Mouse (Mus musculus) lung, embryonic 14.5 days (tissue): Measurements from ENCODE around the gene Phf3. TPM values are rescaled to one million over a fixed set of nuclear protein-coding genes. Genes with fewer than 3 reads are reported as not detected.

ENCODE experiments used
- ATAC-seq: fragments of 200-750 bp; cut with Nextera tagmentation; 2 replicates; pipeline ENCODE4 v1.8.0; 2017; ENCODE audit warnings: mild to moderate bottlenecking, moderate TSS enrichment, moderate library complexity; ENCODE audit not compliant: insufficient read depth
- DNase-seq: peaks from one replicate; pipeline ENCODE4 v3.0.0-alpha.2; 2015
- H3K27ac ChIP-seq: fragments of 300-500 bp; sonication (generic); 2 replicates; pipeline ENCODE4 v1.5.1; 2014; ENCODE audit warnings: low read depth, mild to moderate bottlenecking, moderate library complexity
- H3K27me3 ChIP-seq: fragments of 300-500 bp; sonication (generic); 2 replicates; pipeline ENCODE4 v1.6.1; 2014; ENCODE audit warnings: low read length, control low read depth; ENCODE audit not compliant: insufficient read depth
- H3K36me3 ChIP-seq: fragments of 300-500 bp; sonication (generic); 2 replicates; pipeline ENCODE4 v1.6.1; 2014; ENCODE audit warnings: control low read depth; ENCODE audit not compliant: insufficient read depth
- H3K4me1 ChIP-seq: fragments of 300-500 bp; sonication (generic); 2 replicates; pipeline ENCODE4 v1.6.1; 2014; ENCODE audit warnings: antibody characterized with exemption, control low read depth; ENCODE audit not compliant: insufficient read depth
- H3K4me2 ChIP-seq: fragments of 300-500 bp; sonication (generic); 2 replicates; pipeline ENCODE4 v1.6.1; 2014; ENCODE audit warnings: mild to moderate bottlenecking
- H3K4me3 ChIP-seq: fragments of 300-500 bp; sonication (generic); 2 replicates; pipeline ENCODE4 v1.5.1; 2014; ENCODE audit warnings: low read depth, low read length
- H3K9ac ChIP-seq: fragments of 300-500 bp; sonication (generic); 2 replicates; pipeline ENCODE4 v1.6.1; 2014
- H3K9me3 ChIP-seq: fragments of 300-500 bp; sonication (generic); 2 replicates; pipeline ENCODE4 v1.6.1; 2016; ENCODE audit warnings: low read depth, low read length, control low read depth
- CTCF ChIP-seq: IDR thresholded peaks from 2 replicates; pipeline ENCODE4 v1.5.1; 2016; ENCODE audit warnings: antibody characterized with exemption, low read depth
- WGBS: fragments of 180-500 bp; shearing (Covaris S2); extraction: QIAGEN DNeasy Blood & Tissue Kit; methylation state at CpG from one replicate; pipeline ENCODE4 v1.1.7; 2014; 5-methylcytosine and 5-hydroxymethylcytosine counted together
- polyA plus RNA-seq: library from polyadenylated mRNA; unstranded; fragments of >200 nt; fragmentation: Nextera tagmentation; extraction: Ambion mirVana; gene quantifications from 2 replicates; pipeline ENCODE4 v1.2.1, GENCODE M21; 2014

The Phf3 gene
- polyA plus RNA-seq, 1 experiment from 2014 or later: 50.0 TPM

DNA sequence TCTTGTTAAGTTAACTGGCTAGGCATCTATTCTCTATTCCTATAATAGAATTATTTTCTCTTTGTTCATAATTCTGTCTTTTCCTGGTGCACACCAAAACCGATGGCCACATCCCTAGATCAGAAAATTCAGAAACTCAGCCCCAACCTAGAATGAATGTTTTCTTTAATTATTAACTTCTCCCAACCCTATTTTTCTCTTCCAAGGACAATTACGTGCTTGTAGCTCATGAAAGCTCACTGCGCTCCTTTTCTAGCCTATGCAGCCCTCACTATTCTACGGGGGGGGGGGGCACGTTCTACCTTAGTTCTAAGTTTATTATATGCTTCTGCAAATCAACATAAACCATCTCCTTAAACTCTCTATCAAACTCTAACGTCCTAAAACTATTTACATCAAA is 90.0 kb downstream of the Phf3 start:
- WGBS: 75% methylated on average over 6 of the region's 6 CpGs
- Histone ChIP-seq H3K4me2 (no peak overlapping the region), H3K27ac (no peak overlapping the region), H3K36me3 (no peaks in the 10 kb centered on the region), H3K27me3 (no peaks in the 10 kb centered on the region), H3K4me3 (no peak overlapping the region), H3K4me1 (no peaks in the 10 kb centered on the region), H3K9ac (no peak overlapping the region), H3K9me3 (no peaks in the 10 kb centered on the region)
- DNase-seq (no peak), ATAC-seq (no peak)
- no peak for TF ChIP-seq CTCF

DNA sequence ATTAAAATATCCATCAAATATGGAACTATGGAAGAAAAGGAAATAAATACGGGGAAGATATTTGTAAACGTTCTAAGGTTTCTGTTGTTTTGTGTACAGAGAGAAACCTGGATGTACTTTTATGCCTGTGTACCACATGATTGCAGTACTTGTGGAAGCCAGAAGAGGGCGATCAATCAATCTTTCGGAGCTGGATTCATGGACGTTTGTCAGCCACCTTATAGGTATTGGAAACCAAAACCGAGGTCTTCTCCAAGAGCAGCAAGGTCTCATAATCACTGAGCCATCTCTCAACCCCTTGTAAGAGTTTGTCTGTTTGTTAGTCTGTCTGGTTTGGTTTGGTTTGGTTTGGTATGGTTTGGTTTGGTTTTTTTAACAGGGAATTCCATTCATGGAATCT is 93.4 kb downstream of the Phf3 start:
- no peak overlapping the region for H3K4me2 ChIP-seq
- H3K36me3 ChIP-seq: no peaks in the 10 kb centered on the region
- H3K27ac ChIP-seq: no peak overlapping the region
- H3K9me3 ChIP-seq: no peaks in the 10 kb centered on the region
- TF ChIP-seq CTCF: peak; percentile 58
- no peak overlapping the region for H3K9ac ChIP-seq
- H3K4me1 ChIP-seq: no peaks in the 10 kb centered on the region
- no peak for ATAC-seq
- no peak overlapping the region for H3K4me3 ChIP-seq
- 39% methylated on average over 6 of the region's 6 CpGs for WGBS
- no peaks in the 10 kb centered on the region for H3K27me3 ChIP-seq
- peak; percentile 61 for DNase-seq

DNA sequence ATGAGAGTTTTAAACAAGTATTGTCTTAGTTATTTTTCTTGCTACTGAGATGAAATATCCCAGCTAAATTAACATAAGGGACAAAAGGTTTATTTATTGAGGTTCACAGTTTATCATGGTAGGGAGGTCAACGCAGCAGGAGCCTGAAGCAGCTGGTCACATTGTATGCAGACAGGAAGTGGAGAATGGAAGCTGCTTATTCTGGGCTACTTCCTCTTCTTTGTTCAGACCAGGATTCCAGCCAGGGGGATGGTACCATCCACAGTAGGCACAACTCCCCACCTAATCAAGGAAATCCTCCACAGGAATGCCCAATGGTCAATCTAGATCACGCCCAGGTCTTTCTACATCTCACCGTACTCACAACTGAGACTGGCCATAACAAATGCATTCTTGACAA is 94.2 kb downstream of the Phf3 start:
- Histone ChIP-seq H3K27ac (no peak overlapping the region), H3K9me3 (no peaks in the 10 kb centered on the region), H3K4me2 (no peak overlapping the region), H3K9ac (no peak overlapping the region), H3K4me3 (no peak overlapping the region), H3K27me3 (no peaks in the 10 kb centered on the region), H3K36me3 (no peaks in the 10 kb centered on the region), H3K4me1 (no peaks in the 10 kb centered on the region)
- DNase-seq: no peak
- WGBS: 80% methylated on average over 3 of the region's 3 CpGs
- TF ChIP-seq CTCF: no peak
- no peak for ATAC-seq

DNA sequence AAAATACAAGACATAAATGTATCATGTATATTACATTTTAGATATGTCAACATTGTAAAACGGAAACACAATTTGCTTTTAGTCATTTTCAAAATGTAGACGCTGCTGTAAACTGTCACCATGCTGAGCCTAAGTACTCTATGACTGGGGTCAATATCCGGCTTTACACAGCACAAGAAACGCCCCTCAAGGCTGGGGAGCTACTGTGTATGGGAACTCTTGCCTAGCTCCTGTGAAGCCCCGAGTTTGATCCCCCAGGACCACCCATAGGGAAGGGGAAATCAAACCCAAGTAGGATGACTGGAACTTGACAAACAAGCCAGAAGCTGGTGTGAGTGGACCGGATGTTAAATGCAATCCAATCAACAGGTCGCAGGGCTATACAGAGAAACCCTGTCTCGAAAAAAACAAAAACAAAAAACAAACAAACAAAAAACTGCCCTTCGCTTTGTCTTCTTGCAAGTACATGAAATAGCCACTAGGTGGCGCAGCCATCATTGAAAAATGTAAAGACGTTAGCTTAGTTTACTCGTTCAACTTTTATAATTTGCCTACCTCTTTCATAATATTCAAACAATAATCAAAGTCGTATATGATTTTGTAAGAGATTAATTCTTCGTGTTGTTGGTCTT is 95.2 kb downstream of the Phf3 start:
- Histone ChIP-seq H3K9ac (0 out of 2 replicates have a peak overlapping the region, but pooled peaks have one; percentile 9), H3K9me3 (no peaks in the 10 kb centered on the region), H3K27ac (no peak overlapping the region), H3K4me2 (0 out of 2 replicates have a peak overlapping the region, but pooled peaks have one; percentile 33), H3K4me3 (no peak overlapping the region), H3K27me3 (no peaks in the 10 kb centered on the region), H3K4me1 (no peaks in the 10 kb centered on the region), H3K36me3 (no peaks in the 10 kb centered on the region)
- WGBS: 16% methylated on average over 14 of the region's 14 CpGs
- peak; percentile 80 for TF ChIP-seq CTCF
- peak; percentile 83 for DNase-seq
- ATAC-seq: peak; percentile 62; the same call in 1 of the 2 replicates

DNA sequence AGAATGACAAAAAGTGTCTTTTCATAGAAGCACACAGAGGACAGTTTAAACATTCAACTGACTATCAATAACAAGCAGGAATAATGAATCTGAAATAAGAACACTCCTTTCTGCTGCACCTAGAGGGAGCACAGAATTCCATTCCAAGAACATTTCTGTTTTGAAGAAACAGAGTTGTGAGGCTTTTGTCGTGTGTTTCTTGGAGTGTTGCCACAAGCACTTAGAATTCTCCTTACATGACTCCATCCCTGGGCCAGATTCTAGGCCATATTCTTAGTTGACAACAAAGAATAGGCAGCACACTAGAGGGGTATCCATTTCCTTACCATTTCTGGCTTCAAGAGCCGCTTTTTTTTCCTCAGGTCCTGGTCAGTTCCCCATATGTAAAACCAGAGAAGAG is 97.5 kb downstream of the Phf3 start:
- ATAC-seq (no peak), DNase-seq (peak; percentile 64)
- H3K9me3 ChIP-seq: no peaks in the 10 kb centered on the region
- no peaks in the 10 kb centered on the region for H3K27me3 ChIP-seq
- no peak overlapping the region for H3K4me3 ChIP-seq
- no peak overlapping the region for H3K27ac ChIP-seq
- H3K36me3 ChIP-seq: no peaks in the 10 kb centered on the region
- H3K4me2 ChIP-seq: no peak overlapping the region
- no peak for TF ChIP-seq CTCF
- H3K4me1 ChIP-seq: no peaks in the 10 kb centered on the region
- 55% methylated on average over 2 of the region's 2 CpGs for WGBS
- no peak overlapping the region for H3K9ac ChIP-seq

DNA sequence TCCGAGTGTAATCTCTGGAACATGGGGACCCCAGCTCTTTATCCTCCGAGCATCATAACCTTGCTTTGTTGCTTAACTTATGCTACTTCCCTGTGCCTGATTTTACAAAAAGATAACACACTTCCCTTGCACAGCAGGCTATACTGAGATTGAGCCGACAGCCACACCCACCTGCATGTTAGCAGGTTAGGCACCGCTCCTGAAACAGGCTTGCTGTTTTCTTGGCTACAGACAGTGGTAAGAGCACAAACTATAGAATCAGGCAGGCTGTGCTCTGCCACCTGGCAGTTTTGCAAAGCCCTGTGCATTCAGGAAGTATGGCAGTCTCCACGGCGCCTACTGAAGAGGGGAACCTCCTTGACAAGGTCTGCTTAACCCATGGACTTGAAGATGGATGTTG is 100.1 kb downstream of the Phf3 start:
- no peak overlapping the region for H3K9ac ChIP-seq
- H3K27me3 ChIP-seq: no peaks in the 10 kb centered on the region
- no peak overlapping the region for H3K27ac ChIP-seq
- H3K9me3 ChIP-seq: no peaks in the 10 kb centered on the region
- no peaks in the 10 kb centered on the region for H3K36me3 ChIP-seq
- TF ChIP-seq CTCF: no peak
- no peaks in the 10 kb centered on the region for H3K4me1 ChIP-seq
- ATAC-seq: no peak
- no peak for DNase-seq
- no peak overlapping the region for H3K4me2 ChIP-seq
- WGBS: 78% methylated on average over 6 of the region's 6 CpGs
- H3K4me3 ChIP-seq: no peak overlapping the region

DNA sequence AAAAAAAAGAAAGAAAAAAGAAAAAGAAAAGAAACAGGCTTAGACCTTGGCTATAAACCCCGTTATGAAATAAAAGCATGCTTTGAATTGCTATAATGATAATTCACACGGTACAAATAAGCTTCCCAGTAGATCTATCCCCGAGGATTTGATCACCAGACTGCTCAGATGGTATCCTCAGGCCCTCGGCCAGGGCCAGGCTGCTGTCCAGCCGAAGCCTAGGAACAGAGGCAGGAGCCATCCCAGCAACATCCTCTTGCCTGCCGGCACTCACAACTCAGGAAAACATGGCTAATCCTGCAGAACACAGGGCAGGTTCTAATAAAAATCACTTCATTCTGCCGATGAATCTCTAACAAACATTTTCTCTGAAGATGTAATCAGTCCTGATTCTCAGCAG is 100.9 kb downstream of the Phf3 start:
- DNase-seq (no peak), ATAC-seq (no peak)
- Histone ChIP-seq H3K4me2 (no peak overlapping the region), H3K9me3 (no peaks in the 10 kb centered on the region), H3K4me1 (no peaks in the 10 kb centered on the region), H3K36me3 (no peaks in the 10 kb centered on the region), H3K9ac (no peak overlapping the region), H3K4me3 (no peak overlapping the region), H3K27ac (no peak overlapping the region), H3K27me3 (no peaks in the 10 kb centered on the region)
- 74% methylated on average over 7 of the region's 7 CpGs for WGBS
- TF ChIP-seq CTCF: no peak
